Mouse (Mus musculus): ENCODE measurements around the gene Car10. TPM values are rescaled to one million over a fixed set of nuclear protein-coding genes. Genes with fewer than 3 reads are reported as not detected.
A peak's percentile ranks its signal among the peaks of the same experiment; 100 is the strongest.

Gene Car10
- polyA plus RNA-seq (2014; fragmentation: Nextera tagmentation; extraction: Ambion mirVana), result 0.08 TPM in 1 of 2 replicates, not detected in the other

GRCm38 (mm10) chr11:93097941-93098828, at the start of gene Car10:
Car10 (plus strand) TSS chr11:93098028.
- peaks cover 47% of the 10 kb centered on the region for H3K27me3 ChIP-seq (ENCODE audit: control insufficient read depth, insufficient read depth, low read length)
- DNase-seq (ENCODE audit: low spot score), result peak; percentile 28
- peak within 1 kb of the TSS; percentile 28 for H3K4me3 ChIP-seq (ENCODE audit: low read depth, low read length)
- no peak within 1 kb of the TSS for H3K27ac ChIP-seq (replicated peaks; ENCODE audit: low read depth, low read length)
- peak within 1 kb of the TSS; percentile 59 for H3K4me2 ChIP-seq (ENCODE audit: low read depth, severe bottlenecking)
- H3K9me3 ChIP-seq (ENCODE audit: control insufficient read depth, low read length), result no peaks in the 10 kb centered on the region
- under 1% methylated on average over 47 of the region's 48 CpGs for WGBS
- H3K36me3 ChIP-seq (ENCODE audit: control insufficient read depth, insufficient read depth, low read length), result no peaks in the 10 kb centered on the region
- no peak within 1 kb of the TSS for H3K9ac ChIP-seq (ENCODE audit: low read length)
- no peak for ATAC-seq (ENCODE audit: insufficient number of reproducible peaks, low FRiP score, low TSS enrichment, low read depth)
- H3K4me1 ChIP-seq (ENCODE audit: control insufficient read depth, insufficient read depth, low read length), result no peaks in the 10 kb centered on the region; the same call in 1 of the 2 replicates

DNA sequence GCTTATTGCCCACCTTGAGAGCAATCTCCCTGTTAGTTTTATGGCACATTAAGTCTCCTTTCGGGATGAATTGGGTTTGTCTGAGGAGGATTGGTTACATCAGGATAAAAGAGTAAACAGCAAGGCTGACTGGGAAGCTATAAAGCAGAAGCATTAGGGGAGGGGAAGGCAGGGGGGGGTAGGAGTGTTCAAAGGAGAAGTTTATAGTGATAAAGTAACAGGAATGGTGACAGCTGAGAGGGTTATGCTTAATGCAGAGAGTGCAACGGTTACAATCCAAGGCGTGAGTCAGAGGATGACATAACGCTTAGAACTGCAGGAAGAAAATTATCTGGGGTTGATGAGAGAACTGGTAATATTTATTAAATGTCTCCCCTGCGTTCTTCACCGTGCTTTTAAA, 32.8 kb upstream of the Car10 start:
- ATAC-seq (ENCODE audit: insufficient number of reproducible peaks, low FRiP score, low TSS enrichment, low read depth) (no peak), DNase-seq (ENCODE audit: low spot score) (no peak)
- Histone ChIP-seq H3K27me3 (ENCODE audit: control insufficient read depth, insufficient read depth, low read length) (no peaks in the 10 kb centered on the region), H3K9ac (ENCODE audit: low read length) (no peak overlapping the region), H3K9me3 (ENCODE audit: control insufficient read depth, low read length) (no peaks in the 10 kb centered on the region), H3K4me1 (ENCODE audit: control insufficient read depth, insufficient read depth, low read length) (no peaks in the 10 kb centered on the region), H3K27ac (replicated peaks; ENCODE audit: low read depth, low read length) (no peak overlapping the region), H3K4me3 (ENCODE audit: low read depth, low read length) (no peak overlapping the region), H3K36me3 (ENCODE audit: control insufficient read depth, insufficient read depth, low read length) (no peaks in the 10 kb centered on the region), H3K4me2 (ENCODE audit: low read depth, severe bottlenecking) (no peak overlapping the region)
- WGBS, result 38% methylated on average over 6 of the region's 6 CpGs

DNA sequence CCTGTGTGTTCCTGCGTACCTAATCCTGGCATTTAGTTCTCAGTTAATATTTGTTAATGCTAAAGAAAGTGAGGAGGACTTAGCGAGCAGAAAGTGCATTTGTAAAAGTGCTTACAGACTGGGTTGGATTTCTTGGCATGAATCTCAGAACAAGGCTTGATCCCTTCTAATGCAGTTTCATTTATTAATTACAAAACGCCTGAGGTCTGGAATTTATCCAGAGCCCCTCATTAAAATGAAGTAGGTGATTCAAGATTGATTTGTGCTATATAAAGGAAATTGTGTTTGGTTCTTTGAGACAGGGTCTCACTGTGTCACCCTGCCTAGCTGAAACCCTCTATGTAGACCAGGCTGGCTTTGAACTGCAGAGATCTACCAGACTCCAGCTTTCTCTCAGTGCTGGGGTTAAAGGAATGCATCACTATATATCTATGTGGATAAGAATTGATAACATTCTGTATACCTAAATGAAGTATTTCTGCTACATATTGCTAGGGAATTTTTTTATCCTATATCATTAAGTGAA, 32.1 kb upstream of the Car10 start:
- Histone ChIP-seq H3K27ac (replicated peaks; ENCODE audit: low read depth, low read length) (no peak overlapping the region), H3K4me2 (ENCODE audit: low read depth, severe bottlenecking) (no peak overlapping the region), H3K4me1 (ENCODE audit: control insufficient read depth, insufficient read depth, low read length) (no peaks in the 10 kb centered on the region), H3K36me3 (ENCODE audit: control insufficient read depth, insufficient read depth, low read length) (no peaks in the 10 kb centered on the region), H3K4me3 (ENCODE audit: low read depth, low read length) (no peak overlapping the region), H3K9ac (ENCODE audit: low read length) (no peak overlapping the region), H3K27me3 (ENCODE audit: control insufficient read depth, insufficient read depth, low read length) (no peaks in the 10 kb centered on the region), H3K9me3 (ENCODE audit: control insufficient read depth, low read length) (no peaks in the 10 kb centered on the region)
- DNase-seq (ENCODE audit: low spot score), result no peak
- 50% methylated on average over 3 of the region's 3 CpGs for WGBS
- ATAC-seq (ENCODE audit: insufficient number of reproducible peaks, low FRiP score, low TSS enrichment, low read depth), result no peak

- Histone ChIP-seq H3K4me3 (ENCODE audit: low read depth, low read length) (no peak overlapping the region), H3K9ac (ENCODE audit: low read length) (no peak overlapping the region), H3K36me3 (ENCODE audit: control insufficient read depth, insufficient read depth, low read length) (no peaks in the 10 kb centered on the region), H3K4me2 (ENCODE audit: low read depth, severe bottlenecking) (no peak overlapping the region), H3K9me3 (ENCODE audit: control insufficient read depth, low read length) (no peaks in the 10 kb centered on the region), H3K27me3 (ENCODE audit: control insufficient read depth, insufficient read depth, low read length) (peaks cover 33% of the 10 kb centered on the region), H3K27ac (replicated peaks; ENCODE audit: low read depth, low read length) (no peak overlapping the region), H3K4me1 (ENCODE audit: control insufficient read depth, insufficient read depth, low read length) (no peaks in the 10 kb centered on the region; the same call in 1 of the 2 replicates)
- 18% methylated on average over 2 of the region's 2 CpGs for WGBS
- no peak for DNase-seq (ENCODE audit: low spot score)
- no peak for ATAC-seq (ENCODE audit: insufficient number of reproducible peaks, low FRiP score, low TSS enrichment, low read depth)
These were observed 2.2 kb upstream of the Car10 start for GRCm38 (mm10) chr11:93095588-93095987.

DNA sequence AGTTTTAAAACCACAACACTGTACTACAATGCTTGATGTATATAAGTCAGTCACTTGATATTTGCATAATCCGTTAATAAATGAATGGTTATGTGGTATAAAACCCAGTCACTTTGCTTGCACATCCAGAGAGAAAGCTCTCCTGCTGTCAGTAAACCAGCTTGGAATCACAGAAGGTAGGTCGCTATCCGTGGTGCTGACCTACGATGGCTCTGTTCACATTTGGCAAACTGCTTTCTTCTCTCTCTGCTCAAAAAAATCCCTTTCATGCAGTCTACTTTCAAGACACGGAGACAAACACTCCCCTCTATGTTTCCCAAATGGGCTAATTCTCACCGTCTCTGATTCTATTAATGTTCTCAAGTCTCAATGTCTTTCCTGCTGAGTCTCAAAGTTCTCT, 827 bp upstream of the Car10 start:
- Histone ChIP-seq H3K4me3 (ENCODE audit: low read depth, low read length) (no peak overlapping the region), H3K4me1 (ENCODE audit: control insufficient read depth, insufficient read depth, low read length) (no peaks in the 10 kb centered on the region; the same call in 1 of the 2 replicates), H3K36me3 (ENCODE audit: control insufficient read depth, insufficient read depth, low read length) (no peaks in the 10 kb centered on the region), H3K9ac (ENCODE audit: low read length) (no peak overlapping the region), H3K27me3 (ENCODE audit: control insufficient read depth, insufficient read depth, low read length) (peaks cover 43% of the 10 kb centered on the region), H3K4me2 (ENCODE audit: low read depth, severe bottlenecking) (no peak overlapping the region), H3K9me3 (ENCODE audit: control insufficient read depth, low read length) (no peaks in the 10 kb centered on the region), H3K27ac (replicated peaks; ENCODE audit: low read depth, low read length) (no peak overlapping the region)
- ATAC-seq (ENCODE audit: insufficient number of reproducible peaks, low FRiP score, low TSS enrichment, low read depth) (no peak), DNase-seq (ENCODE audit: low spot score) (peak; percentile 89)
- under 1% methylated on average over 6 of the region's 6 CpGs for WGBS

GRCm38 (mm10) chr11:93097431-93097851, 387 bp upstream of the Car10 start:
- no peaks in the 10 kb centered on the region for H3K9me3 ChIP-seq (ENCODE audit: control insufficient read depth, low read length)
- no peak overlapping the region for H3K4me3 ChIP-seq (ENCODE audit: low read depth, low read length)
- H3K36me3 ChIP-seq (ENCODE audit: control insufficient read depth, insufficient read depth, low read length), result no peaks in the 10 kb centered on the region
- ATAC-seq (ENCODE audit: insufficient number of reproducible peaks, low FRiP score, low TSS enrichment, low read depth) (no peak), DNase-seq (ENCODE audit: low spot score) (peak; percentile 21)
- WGBS, result 4% methylated on average over 14 of the region's 14 CpGs
- H3K27ac ChIP-seq (replicated peaks; ENCODE audit: low read depth, low read length), result no peak overlapping the region
- H3K9ac ChIP-seq (ENCODE audit: low read length), result no peak overlapping the region
- H3K4me1 ChIP-seq (ENCODE audit: control insufficient read depth, insufficient read depth, low read length), result no peaks in the 10 kb centered on the region; the same call in 1 of the 2 replicates
- no peak overlapping the region for H3K4me2 ChIP-seq (ENCODE audit: low read depth, severe bottlenecking)
- H3K27me3 ChIP-seq (ENCODE audit: control insufficient read depth, insufficient read depth, low read length), result peaks cover 47% of the 10 kb centered on the region

GRCm38 (mm10) chr11:93098933-93099381, 1.1 kb downstream of the Car10 start:
- H3K4me3 ChIP-seq (ENCODE audit: low read depth, low read length), result peak overlapping the region; percentile 28
- 0% methylated on average over 37 of the region's 37 CpGs for WGBS
- H3K4me1 ChIP-seq (ENCODE audit: control insufficient read depth, insufficient read depth, low read length), result no peaks in the 10 kb centered on the region; the same call in 1 of the 2 replicates
- H3K27me3 ChIP-seq (ENCODE audit: control insufficient read depth, insufficient read depth, low read length), result peaks cover 47% of the 10 kb centered on the region
- ATAC-seq (ENCODE audit: insufficient number of reproducible peaks, low FRiP score, low TSS enrichment, low read depth), result no peak
- H3K27ac ChIP-seq (replicated peaks; ENCODE audit: low read depth, low read length), result no peak overlapping the region
- no peaks in the 10 kb centered on the region for H3K9me3 ChIP-seq (ENCODE audit: control insufficient read depth, low read length)
- DNase-seq (ENCODE audit: low spot score), result peak; percentile 30
- H3K36me3 ChIP-seq (ENCODE audit: control insufficient read depth, insufficient read depth, low read length), result no peaks in the 10 kb centered on the region
- H3K9ac ChIP-seq (ENCODE audit: low read length), result no peak overlapping the region
- H3K4me2 ChIP-seq (ENCODE audit: low read depth, severe bottlenecking), result peak overlapping the region; percentile 59

- Histone ChIP-seq H3K27ac (replicated peaks; ENCODE audit: low read depth, low read length) (no peak overlapping the region), H3K36me3 (ENCODE audit: control insufficient read depth, insufficient read depth, low read length) (no peaks in the 10 kb centered on the region), H3K9ac (ENCODE audit: low read length) (no peak overlapping the region), H3K9me3 (ENCODE audit: control insufficient read depth, low read length) (no peaks in the 10 kb centered on the region), H3K4me2 (ENCODE audit: low read depth, severe bottlenecking) (peak overlapping the region; percentile 59), H3K4me1 (ENCODE audit: control insufficient read depth, insufficient read depth, low read length) (no peaks in the 10 kb centered on the region; the same call in 1 of the 2 replicates), H3K27me3 (ENCODE audit: control insufficient read depth, insufficient read depth, low read length) (peaks cover 47% of the 10 kb centered on the region), H3K4me3 (ENCODE audit: low read depth, low read length) (peak overlapping the region; percentile 28)
- ATAC-seq (ENCODE audit: insufficient number of reproducible peaks, low FRiP score, low TSS enrichment, low read depth) (no peak), DNase-seq (ENCODE audit: low spot score) (peak; percentile 26)
- 1% methylated on average over 52 of the region's 53 CpGs for WGBS
These were observed 1.9 kb downstream of the Car10 start for GRCm38 (mm10) chr11:93099431-93100370.

Measured in limb, embryonic 11.5 days (tissue).